Mouse (Mus musculus): ENCODE results near the gene Klf13. TPM values are rescaled to one million over a fixed set of nuclear protein-coding genes. Genes with fewer than 3 reads are reported as not detected.

Klf13 gene
- 22.1 and 23.9 TPM in 2 replicates for polyA plus RNA-seq (2015; fragmentation: Nextera tagmentation; extraction: Ambion mirVana)

GRCm38 (mm10) chr7:63938914-63939396 lies at the start of gene Klf13:
TSS of gene Klf13 (minus strand) at chr7:63938915.
- Histone ChIP-seq H3K36me3 (ENCODE audit: control insufficient read depth, insufficient read depth, low read length) (no peaks in the 10 kb centered on the region), H3K9me3 (ENCODE audit: control insufficient read depth, low read length) (no peaks in the 10 kb centered on the region), H3K4me1 (ENCODE audit: control insufficient read depth, insufficient read depth, low read depth, low read length) (peaks cover 22% of the 10 kb centered on the region), H3K27me3 (replicated peaks; ENCODE audit: control insufficient read depth, insufficient read depth, low read length) (no peaks in the 10 kb centered on the region), H3K9ac (ENCODE audit: low read depth, low read length) (peak within 1 kb of the TSS; percentile 92), H3K4me3 (ENCODE audit: low read length) (peak within 1 kb of the TSS; percentile 88), H3K4me2 (ENCODE audit: low read length) (peak within 1 kb of the TSS; percentile 94), H3K27ac (ENCODE audit: low read depth, low read length) (peak within 1 kb of the TSS; percentile 98)
- peak; percentile 96 for ATAC-seq
- 0% methylated on average over 39 of the region's 50 CpGs for WGBS

GRCm38 (mm10) chr7:63988391-63988790 lies 49.7 kb upstream of the Klf13 start:
- Histone ChIP-seq H3K27ac (ENCODE audit: low read depth, low read length) (no peak overlapping the region), H3K9ac (ENCODE audit: low read depth, low read length) (no peak overlapping the region), H3K9me3 (ENCODE audit: control insufficient read depth, low read length) (no peaks in the 10 kb centered on the region), H3K4me3 (ENCODE audit: low read length) (no peak overlapping the region), H3K4me2 (ENCODE audit: low read length) (no peak overlapping the region), H3K27me3 (replicated peaks; ENCODE audit: control insufficient read depth, insufficient read depth, low read length) (no peaks in the 10 kb centered on the region), H3K36me3 (ENCODE audit: control insufficient read depth, insufficient read depth, low read length) (no peaks in the 10 kb centered on the region), H3K4me1 (ENCODE audit: control insufficient read depth, insufficient read depth, low read depth, low read length) (peaks cover 14% of the 10 kb centered on the region)
- 91% methylated on average over 2 of the region's 2 CpGs for WGBS
- ATAC-seq = no peak

GRCm38 (mm10) chr7:63986407-63987182 lies 47.9 kb upstream of the Klf13 start:
- Histone ChIP-seq H3K9ac (ENCODE audit: low read depth, low read length) (peak overlapping the region; percentile 52), H3K4me1 (ENCODE audit: control insufficient read depth, insufficient read depth, low read depth, low read length) (peaks cover 14% of the 10 kb centered on the region), H3K27me3 (replicated peaks; ENCODE audit: control insufficient read depth, insufficient read depth, low read length) (no peaks in the 10 kb centered on the region), H3K9me3 (ENCODE audit: control insufficient read depth, low read length) (no peaks in the 10 kb centered on the region), H3K27ac (ENCODE audit: low read depth, low read length) (peak overlapping the region; percentile 77), H3K36me3 (ENCODE audit: control insufficient read depth, insufficient read depth, low read length) (no peaks in the 10 kb centered on the region), H3K4me3 (ENCODE audit: low read length) (no peak overlapping the region), H3K4me2 (ENCODE audit: low read length) (peak overlapping the region; percentile 1; the same call in 1 of the 2 replicates)
- peak; percentile 87 for ATAC-seq
- WGBS = 11% methylated on average over 12 of the region's 12 CpGs

GRCm38 (mm10) chr7:63985696-63986406 lies 47.1 kb upstream of the Klf13 start:
- H3K9me3 ChIP-seq (ENCODE audit: control insufficient read depth, low read length) = no peaks in the 10 kb centered on the region
- no peak overlapping the region for H3K4me3 ChIP-seq (ENCODE audit: low read length)
- no peaks in the 10 kb centered on the region for H3K36me3 ChIP-seq (ENCODE audit: control insufficient read depth, insufficient read depth, low read length)
- H3K4me2 ChIP-seq (ENCODE audit: low read length) = peak overlapping the region; percentile 1; the same call in 1 of the 2 replicates
- ATAC-seq = no peak; the same call in 1 of the 2 replicates
- peak overlapping the region; percentile 45; the same call in 1 of the 2 replicates for H3K9ac ChIP-seq (ENCODE audit: low read depth, low read length)
- H3K27ac ChIP-seq (ENCODE audit: low read depth, low read length) = peak overlapping the region; percentile 77
- peaks cover 14% of the 10 kb centered on the region for H3K4me1 ChIP-seq (ENCODE audit: control insufficient read depth, insufficient read depth, low read depth, low read length)
- H3K27me3 ChIP-seq (replicated peaks; ENCODE audit: control insufficient read depth, insufficient read depth, low read length) = no peaks in the 10 kb centered on the region
- 69% methylated on average over 9 of the region's 9 CpGs for whole genome bisulfite sequencing

GRCm38 (mm10) chr7:63985266-63985665 lies 46.6 kb upstream of the Klf13 start:
- 88% methylated on average over 7 of the region's 7 CpGs for WGBS
- Histone ChIP-seq H3K36me3 (ENCODE audit: control insufficient read depth, insufficient read depth, low read length) (no peaks in the 10 kb centered on the region), H3K9ac (ENCODE audit: low read depth, low read length) (no peak overlapping the region), H3K9me3 (ENCODE audit: control insufficient read depth, low read length) (no peaks in the 10 kb centered on the region), H3K4me2 (ENCODE audit: low read length) (no peak overlapping the region), H3K4me3 (ENCODE audit: low read length) (no peak overlapping the region), H3K4me1 (ENCODE audit: control insufficient read depth, insufficient read depth, low read depth, low read length) (peaks cover 14% of the 10 kb centered on the region), H3K27ac (ENCODE audit: low read depth, low read length) (no peak overlapping the region), H3K27me3 (replicated peaks; ENCODE audit: control insufficient read depth, insufficient read depth, low read length) (no peaks in the 10 kb centered on the region)
- no peak for ATAC-seq

- Histone ChIP-seq H3K27ac (ENCODE audit: low read depth, low read length) (no peak overlapping the region), H3K36me3 (ENCODE audit: control insufficient read depth, insufficient read depth, low read length) (no peaks in the 10 kb centered on the region), H3K9ac (ENCODE audit: low read depth, low read length) (no peak overlapping the region), H3K4me3 (ENCODE audit: low read length) (no peak overlapping the region), H3K4me1 (ENCODE audit: control insufficient read depth, insufficient read depth, low read depth, low read length) (peaks cover 14% of the 10 kb centered on the region), H3K4me2 (ENCODE audit: low read length) (no peak overlapping the region), H3K9me3 (ENCODE audit: control insufficient read depth, low read length) (no peaks in the 10 kb centered on the region), H3K27me3 (replicated peaks; ENCODE audit: control insufficient read depth, insufficient read depth, low read length) (no peaks in the 10 kb centered on the region)
- no peak for ATAC-seq
- WGBS = 82% methylated on average over 2 of the region's 2 CpGs
Measured at GRCm38 (mm10) chr7:63984329-63984728, 45.6 kb upstream of the Klf13 start.

- Histone ChIP-seq H3K27me3 (replicated peaks; ENCODE audit: control insufficient read depth, insufficient read depth, low read length) (no peaks in the 10 kb centered on the region), H3K4me2 (ENCODE audit: low read length) (no peak overlapping the region), H3K4me3 (ENCODE audit: low read length) (no peak overlapping the region), H3K36me3 (ENCODE audit: control insufficient read depth, insufficient read depth, low read length) (no peaks in the 10 kb centered on the region), H3K9ac (ENCODE audit: low read depth, low read length) (no peak overlapping the region), H3K9me3 (ENCODE audit: control insufficient read depth, low read length) (no peaks in the 10 kb centered on the region), H3K4me1 (ENCODE audit: control insufficient read depth, insufficient read depth, low read depth, low read length) (no peaks in the 10 kb centered on the region), H3K27ac (ENCODE audit: low read depth, low read length) (no peak overlapping the region)
- 91% methylated on average over 4 of the region's 4 CpGs for WGBS
- ATAC-seq = no peak
Measured at GRCm38 (mm10) chr7:63977631-63978030, 38.9 kb upstream of the Klf13 start.

- Histone ChIP-seq H3K4me2 (ENCODE audit: low read length) (no peak overlapping the region), H3K9ac (ENCODE audit: low read depth, low read length) (no peak overlapping the region), H3K4me1 (ENCODE audit: control insufficient read depth, insufficient read depth, low read depth, low read length) (no peaks in the 10 kb centered on the region), H3K27me3 (replicated peaks; ENCODE audit: control insufficient read depth, insufficient read depth, low read length) (no peaks in the 10 kb centered on the region), H3K4me3 (ENCODE audit: low read length) (no peak overlapping the region), H3K9me3 (ENCODE audit: control insufficient read depth, low read length) (no peaks in the 10 kb centered on the region), H3K27ac (ENCODE audit: low read depth, low read length) (no peak overlapping the region), H3K36me3 (ENCODE audit: control insufficient read depth, insufficient read depth, low read length) (no peaks in the 10 kb centered on the region)
- ATAC-seq = peak; percentile 30; the same call in 1 of the 2 replicates
- WGBS = 64% methylated on average over 4 of the region's 4 CpGs
Measured at GRCm38 (mm10) chr7:63970986-63971385, 32.3 kb upstream of the Klf13 start.

- WGBS = 56% methylated on average over 3 of the region's 3 CpGs
- no peak for ATAC-seq
Measured at GRCm38 (mm10) chr7:63969941-63970340, 31.2 kb upstream of the Klf13 start.

More at GRCm38 (mm10) chr7:63969941-63970340, 31.2 kb upstream of the Klf13 start:
- Histone ChIP-seq H3K4me1 (ENCODE audit: control insufficient read depth, insufficient read depth, low read depth, low read length) (no peaks in the 10 kb centered on the region), H3K4me3 (ENCODE audit: low read length) (no peak overlapping the region), H3K27me3 (replicated peaks; ENCODE audit: control insufficient read depth, insufficient read depth, low read length) (no peaks in the 10 kb centered on the region), H3K9me3 (ENCODE audit: control insufficient read depth, low read length) (no peaks in the 10 kb centered on the region), H3K36me3 (ENCODE audit: control insufficient read depth, insufficient read depth, low read length) (no peaks in the 10 kb centered on the region), H3K27ac (ENCODE audit: low read depth, low read length) (no peak overlapping the region), H3K4me2 (ENCODE audit: low read length) (no peak overlapping the region), H3K9ac (ENCODE audit: low read depth, low read length) (no peak overlapping the region)
